Mouse (Mus musculus) brain, embryonic 14.5 days (tissue): Measurements from ENCODE around the gene Slc2a4.

Experiments
- CTCF ChIP-seq: fragments of 200-500 bp; IDR thresholded peaks from 2 replicates; pipeline ENCODE4 v1.5.1; 2012; ENCODE audit warnings: inconsistent platforms, mild to moderate bottlenecking, moderate library complexity, borderline replicate concordance; ENCODE audit not compliant: insufficient read depth, insufficient read length; ENCODE audit errors: extremely low read depth
- POLR2A ChIP-seq: fragments of 200-500 bp; IDR thresholded peaks from 2 replicates; pipeline ENCODE4 v1.6.1; 2012; ENCODE audit warnings: mild to moderate bottlenecking, inconsistent platforms, borderline replicate concordance; ENCODE audit not compliant: poor library complexity, insufficient read depth, insufficient read length, severe bottlenecking; ENCODE audit errors: extremely low read depth

DNA sequence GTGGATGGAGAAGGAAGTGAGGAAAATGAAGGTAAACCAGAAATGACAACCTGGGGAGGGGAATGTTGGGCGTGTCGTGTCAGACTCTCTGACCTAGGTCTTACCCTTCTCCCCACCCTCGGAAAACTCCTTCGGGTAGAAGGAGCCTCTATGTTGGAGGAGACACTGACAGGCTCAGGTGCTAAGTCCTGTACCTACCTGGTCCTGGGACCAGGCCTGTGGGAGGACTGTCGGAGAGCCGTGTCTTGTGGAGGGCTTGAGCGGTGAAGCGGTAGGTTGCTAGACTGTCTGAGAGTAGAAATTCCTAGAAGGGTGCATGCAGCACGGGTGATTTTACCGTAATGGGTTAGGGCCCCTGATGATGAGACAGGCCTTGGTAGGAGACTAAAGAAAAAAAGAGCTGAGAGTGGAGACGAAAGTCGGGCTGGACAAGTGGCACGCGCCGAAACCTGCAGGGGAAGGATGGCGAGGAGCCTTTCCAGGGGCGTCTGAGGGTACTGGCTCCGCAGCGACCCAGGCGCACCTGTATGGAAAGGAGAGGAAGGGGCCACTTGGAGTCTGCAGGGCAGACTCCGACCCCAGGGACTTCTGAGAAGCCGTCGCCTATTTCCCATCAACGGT lies 16.8 kb upstream of the Slc2a4 start, which contains the start of gene Cldn7:
- TF ChIP-seq POLR2A = no peak
- TF ChIP-seq CTCF = no peak
